Mouse (Mus musculus): ENCODE data around the gene Ciz1.

The Ciz1 gene

DNA sequence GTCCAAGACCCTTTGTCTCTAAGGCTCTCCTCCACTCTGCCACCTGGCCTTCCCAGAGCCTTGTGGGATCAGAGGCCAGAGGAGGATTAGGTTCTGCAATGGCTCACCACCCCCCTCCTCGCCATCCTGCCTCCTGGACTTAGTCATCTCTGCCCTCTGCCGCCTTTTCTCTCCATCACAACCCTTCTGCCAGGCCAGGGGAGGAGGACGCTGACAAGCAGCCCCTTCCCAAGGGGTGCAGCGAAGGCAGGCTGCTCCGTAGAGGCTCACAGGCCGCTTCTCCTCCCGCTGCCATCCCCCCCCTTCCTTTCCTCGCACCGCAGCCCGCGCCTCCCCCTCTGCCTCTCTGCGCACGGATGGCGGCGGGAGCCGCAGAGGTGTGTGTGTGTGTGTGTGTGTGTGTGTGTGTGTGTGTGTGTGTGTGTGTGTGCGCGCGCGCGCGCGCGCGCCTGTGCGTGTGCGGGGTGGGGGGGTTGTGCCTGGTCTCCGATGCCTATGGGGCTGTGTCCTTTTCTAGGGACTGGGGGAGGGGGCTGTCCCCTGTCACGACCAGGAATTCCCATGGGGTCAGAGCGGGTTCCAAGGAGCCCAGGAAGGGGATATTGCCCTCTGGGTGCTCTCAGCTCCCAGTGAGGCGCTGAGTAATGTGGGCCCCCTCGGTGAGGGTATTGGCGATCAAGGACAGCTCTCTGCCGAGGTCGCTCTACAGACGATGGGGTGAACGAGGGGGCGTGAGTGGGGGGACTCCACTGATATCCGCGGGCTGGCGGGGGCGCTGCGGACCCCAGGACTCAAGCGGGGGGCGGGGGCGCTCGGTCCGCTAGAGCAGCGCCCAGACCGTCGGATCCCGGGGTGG is at the start of gene Ciz1:
Gene Ciz1 (plus strand): TSS at position 177 of the 856 bp plus-strand sequence.
- DNase-seq (ENCODE audit: low read depth, low spot score): peak; percentile 24

DNA sequence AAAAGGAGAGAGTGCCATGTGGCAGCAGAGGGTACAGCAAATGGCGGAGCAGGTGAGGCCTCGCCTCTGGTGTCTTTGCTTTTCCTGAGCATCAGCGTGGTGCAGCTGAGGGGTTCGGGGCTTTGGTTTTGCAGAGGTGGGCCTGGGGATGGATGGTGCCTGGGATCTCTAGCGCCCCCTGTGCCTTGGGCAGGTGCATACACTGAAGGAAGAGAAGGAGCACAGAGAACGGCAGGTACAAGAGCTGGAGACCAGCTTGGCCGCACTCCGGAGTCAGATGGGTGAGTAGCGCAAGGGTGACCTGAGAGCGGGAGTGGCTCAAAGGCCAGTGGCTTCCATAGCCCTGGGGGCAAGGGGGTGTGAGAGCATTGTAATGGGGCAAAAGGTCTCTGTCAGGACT is 49.2 kb upstream of the Ciz1 start:
- no peak for DNase-seq (ENCODE audit: low read depth, low spot score)

DNA sequence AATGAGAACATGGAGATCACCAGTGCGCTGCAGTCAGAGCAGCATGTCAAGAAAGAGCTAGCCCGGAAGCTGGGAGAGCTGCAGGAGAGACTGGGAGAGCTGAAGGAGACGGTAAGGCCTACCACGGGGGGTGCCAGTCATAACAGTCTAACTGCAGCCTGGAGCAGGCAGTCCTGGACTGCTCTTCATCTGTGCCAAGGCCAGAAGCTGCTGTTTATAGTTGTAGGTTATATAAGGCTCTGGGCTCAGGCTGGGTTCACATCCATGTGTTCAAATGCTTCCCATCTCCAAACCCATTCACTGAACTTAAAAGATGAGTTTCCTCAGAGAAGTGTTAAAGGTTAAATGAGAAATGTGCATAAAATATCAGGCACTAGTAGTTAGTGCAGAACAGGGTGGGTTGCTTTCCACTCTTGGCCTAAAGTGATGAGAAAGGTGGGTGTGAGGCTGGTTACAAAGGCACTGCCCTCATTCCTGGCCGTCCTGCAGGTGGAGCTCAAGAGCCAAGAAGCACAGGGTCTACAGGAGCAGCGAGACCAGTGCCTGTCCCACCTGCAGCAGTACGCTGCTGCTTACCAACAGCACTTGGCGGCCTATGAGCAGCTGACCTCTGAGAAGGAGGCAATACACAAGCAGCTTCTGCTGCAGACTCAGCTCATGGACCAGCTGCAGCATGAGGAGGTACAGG is 47.8 kb upstream of the Ciz1 start:
- DNase-seq (ENCODE audit: low read depth, low spot score): peak; percentile 71

DNA sequence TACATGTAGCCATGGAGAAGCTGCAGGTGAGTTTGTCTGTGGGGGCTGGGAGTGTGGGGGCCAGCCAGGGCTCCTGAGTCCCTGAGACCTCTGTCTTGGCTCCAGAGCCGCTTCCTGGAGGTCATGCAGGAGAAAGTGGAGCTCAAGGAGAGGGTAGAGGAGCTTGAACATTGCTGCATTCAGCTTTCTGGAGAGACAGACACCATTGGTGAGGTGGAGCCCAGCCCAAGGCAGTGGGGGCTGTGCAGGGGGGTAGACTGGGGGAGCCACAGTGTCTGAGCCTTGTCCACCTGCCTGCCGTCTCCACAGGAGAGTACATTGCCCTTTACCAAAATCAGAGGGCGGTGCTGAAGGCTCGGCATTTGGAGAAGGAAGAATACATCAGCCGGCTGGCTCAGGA is 46.5 kb upstream of the Ciz1 start:
- no peak for DNase-seq (ENCODE audit: low read depth, low spot score)

DNA sequence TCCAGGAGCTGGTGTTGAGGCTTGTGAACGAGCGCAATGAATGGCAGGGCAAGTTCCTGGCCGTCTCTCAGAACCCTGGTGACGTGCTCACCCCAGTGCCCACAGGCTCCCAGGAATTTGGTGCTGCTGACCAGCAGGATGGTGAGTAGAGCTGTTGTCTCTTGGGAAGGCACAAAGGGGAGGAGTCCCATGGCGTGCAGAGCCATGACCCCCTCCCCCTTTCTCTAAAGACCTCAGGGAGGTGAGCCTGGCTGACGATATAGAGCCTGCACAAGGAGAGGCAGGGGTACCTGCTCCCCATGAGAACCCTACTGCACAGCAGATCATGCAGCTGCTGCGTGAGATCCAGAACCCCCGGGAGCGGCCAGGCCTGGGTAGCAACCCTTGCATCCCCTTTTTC is 46.0 kb upstream of the Ciz1 start:
- DNase-seq (ENCODE audit: low read depth, low spot score): no peak

DNA sequence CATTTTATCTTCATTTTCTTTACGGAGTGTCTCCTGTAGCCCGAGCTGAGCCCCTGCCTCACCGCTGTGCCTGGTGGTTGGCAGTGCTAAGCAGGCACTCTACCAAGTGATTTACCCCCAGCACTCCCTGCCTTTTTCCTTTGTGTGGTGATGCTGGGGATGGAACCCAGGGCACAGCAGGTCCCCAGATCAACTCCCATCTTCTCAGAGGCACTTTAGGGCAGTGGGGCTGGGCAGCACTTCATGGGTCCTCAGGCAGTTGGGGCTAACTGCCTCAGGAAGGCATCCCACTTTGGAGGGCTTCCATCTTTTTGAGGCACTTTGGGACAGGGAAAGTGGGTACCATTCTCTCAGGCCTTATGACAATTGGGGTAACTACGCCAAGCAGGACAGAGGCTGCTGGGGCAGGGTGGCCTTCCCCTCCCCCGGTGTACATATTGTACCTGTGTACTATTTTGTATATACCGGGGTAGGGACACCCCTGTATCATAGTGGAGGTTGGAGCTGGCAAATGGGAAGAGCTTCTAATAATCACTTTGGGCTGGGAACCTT is 44.8 kb upstream of the Ciz1 start:
- no peak for DNase-seq (ENCODE audit: low read depth, low spot score)

DNA sequence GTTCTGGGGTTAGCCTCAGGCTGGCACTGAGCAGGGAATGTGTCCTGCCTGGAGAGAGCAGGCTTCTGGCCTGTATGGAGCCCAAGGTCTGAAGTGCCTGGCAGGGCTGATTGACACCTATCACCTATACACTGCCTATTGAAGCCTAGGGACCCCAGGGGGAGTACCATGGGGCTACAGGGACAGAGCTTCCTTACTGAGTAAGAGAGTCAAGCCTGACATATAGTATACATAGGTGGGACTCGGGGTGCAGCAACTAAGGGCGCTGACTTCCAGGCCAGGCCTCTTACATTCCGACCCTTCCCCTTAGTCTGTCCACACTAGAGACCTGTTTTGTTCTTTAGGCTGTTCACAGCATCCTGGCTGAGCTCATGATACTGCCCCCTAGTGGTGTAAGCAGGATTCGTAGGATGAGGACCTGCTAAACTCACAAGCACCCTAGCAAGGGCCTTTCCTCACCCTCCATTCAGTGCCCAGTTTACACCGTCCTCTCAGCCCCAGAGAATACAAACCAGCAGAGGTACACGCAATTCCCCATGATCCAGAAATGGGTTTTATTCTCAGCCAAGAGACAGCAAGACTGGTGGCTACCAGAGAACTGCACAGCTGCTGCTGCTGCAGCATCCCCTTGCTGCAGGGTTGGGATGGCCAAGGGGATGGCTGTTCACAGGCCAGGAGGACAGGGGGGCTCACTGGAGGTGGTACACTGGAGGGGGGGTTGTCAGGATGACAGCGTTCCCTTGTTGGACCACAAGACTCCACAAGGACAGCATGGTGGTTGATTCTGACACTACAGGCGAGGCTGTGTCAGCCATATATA is 44.0 kb upstream of the Ciz1 start:
- peak; percentile 72 for DNase-seq (ENCODE audit: low read depth, low spot score)

DNA sequence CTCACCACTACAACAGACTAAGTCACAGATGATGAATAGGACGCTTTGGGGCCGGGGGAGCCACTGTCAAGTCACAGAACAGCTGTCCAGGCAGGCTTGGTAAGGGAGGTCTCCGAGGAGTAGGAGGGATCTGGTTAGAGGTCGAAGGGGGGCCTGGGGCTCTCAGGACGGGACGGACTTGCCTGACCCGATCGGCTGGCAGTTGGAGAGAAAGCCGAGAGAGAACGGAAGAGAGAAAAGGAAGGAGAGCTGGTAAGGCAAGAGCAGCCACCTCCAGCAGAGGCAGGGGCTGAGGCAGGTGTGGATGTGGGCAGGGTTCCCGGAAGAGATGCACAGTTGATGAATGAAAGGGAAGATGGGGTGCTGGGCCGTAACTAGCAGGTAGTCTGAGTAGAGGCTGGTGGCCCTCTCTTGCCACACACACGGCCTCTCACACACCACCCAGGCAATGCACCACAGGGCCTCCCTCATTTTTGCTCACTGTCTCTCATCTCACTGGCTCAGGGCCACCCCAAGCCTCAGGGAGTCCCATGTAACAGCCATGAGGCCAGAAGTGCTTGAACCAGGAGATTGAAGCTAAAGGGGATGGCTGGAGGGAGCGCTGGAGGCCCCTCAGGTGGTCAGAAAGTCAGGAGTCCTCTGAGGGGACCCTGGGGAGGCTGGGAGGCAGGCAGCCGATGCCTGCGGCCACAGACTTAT is 43.1 kb upstream of the Ciz1 start:
- no peak for DNase-seq (ENCODE audit: low read depth, low spot score)

DNA sequence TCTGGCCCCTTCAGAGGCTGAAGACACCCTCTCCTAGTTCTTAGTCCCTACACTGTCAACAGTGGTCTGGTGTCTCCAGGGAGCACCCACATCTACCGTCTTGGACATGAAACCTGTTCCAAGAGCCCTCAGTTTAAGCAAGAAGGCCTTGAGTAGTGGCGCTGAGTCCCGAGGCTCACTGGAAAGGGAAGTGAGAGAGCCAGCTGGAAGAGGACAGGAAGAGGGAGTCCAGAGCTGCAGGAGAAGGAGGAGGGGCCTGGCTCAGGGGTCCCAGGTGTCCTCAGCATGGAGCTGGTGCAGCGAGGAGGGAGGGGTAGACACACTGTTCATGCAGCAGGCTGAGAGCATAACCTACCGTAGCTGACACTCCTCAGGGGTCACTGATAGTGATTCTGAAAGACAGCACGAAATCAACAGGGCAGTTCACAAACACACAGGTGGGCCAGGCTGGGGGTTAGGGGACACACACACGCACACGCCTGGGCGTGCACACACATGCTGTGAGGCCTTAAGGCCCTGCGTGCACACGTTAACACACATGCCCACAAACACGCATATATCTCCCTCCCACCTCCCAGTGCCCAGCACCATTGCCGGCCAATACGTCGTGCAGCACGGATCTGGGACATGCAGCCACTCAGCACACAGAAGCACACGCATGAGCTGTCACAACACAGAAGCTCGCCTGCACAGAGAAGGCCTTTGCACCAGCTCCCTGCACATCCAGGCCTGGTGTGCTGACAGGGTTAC is 41.9 kb upstream of the Ciz1 start:
- DNase-seq (ENCODE audit: low read depth, low spot score): no peak

DNA sequence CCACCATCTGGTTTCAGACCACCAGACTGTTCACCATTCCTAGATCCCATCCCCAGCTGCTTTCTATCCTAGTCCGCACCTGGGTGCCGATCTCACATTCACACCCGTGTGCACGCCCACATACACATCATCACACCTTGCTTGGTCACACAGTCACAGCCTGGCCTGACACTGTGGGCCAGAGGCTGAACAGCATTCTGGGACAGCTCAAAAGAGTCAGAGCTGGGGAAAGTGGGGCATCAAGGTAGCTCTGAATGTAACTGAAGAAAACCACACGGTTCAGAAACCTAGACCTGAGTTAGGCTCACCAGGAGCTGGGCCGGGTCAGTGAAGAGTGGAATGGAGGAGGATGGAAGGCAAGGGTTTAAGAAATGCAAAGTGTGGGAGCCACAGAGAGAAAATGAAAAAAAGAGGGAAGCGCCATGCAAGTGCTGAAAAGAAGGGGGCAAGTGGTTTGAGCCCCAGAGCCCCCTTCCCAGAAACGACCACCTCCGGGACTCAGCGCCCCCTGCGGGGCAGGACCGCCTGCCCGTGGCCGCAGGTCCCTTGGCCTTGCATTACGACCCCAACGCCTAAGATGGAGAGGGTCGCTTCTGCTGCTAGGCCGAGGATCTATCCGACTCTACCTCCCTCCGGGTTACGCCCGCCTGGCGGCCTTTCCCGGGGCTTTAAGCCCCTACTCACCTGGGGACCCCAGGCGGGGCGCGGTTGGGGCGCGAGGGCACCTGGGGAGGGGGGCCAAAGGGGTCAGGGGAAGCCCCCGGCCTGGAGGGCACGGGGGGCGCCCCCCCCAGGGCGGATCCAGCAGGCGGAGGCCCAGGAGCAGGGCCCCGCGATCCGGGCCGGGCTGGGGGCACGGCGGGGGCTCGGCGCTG is 40.4 kb upstream of the Ciz1 start:
- no peak for DNase-seq (ENCODE audit: low read depth, low spot score)

DNA sequence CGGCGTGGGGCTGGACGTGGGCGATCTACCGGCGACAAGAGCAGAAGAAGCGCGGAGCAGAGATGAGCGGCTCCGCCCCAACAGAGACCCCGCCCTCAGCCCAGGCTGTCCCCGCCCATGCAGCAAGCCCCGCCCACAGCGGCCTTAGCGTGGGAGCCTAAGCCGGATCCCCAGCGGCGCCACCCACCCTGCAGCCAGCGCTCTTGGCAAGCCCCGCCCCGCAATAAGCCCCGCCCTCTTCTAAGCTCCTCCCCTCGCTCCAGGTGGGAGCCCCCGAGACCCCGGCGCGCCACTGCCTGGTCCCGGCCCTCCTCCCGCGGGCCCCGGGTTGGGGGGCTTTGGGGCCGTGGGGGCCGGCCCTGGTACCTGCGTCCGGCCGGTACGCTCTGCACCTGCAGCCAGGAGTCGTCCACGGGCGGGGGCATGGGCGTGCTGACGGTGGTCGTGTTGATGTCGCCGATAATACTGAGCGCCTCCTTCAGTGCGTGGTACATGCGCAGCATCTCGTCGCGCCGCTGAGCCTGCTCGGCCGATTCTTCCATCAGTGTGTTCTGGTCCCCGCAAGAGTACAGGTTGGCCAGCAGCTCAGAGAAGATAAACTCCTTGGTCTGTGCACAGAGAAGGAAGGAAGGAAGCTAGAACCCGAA is 39.7 kb upstream of the Ciz1 start:
- peak; percentile 90 for DNase-seq (ENCODE audit: low read depth, low spot score)

DNA sequence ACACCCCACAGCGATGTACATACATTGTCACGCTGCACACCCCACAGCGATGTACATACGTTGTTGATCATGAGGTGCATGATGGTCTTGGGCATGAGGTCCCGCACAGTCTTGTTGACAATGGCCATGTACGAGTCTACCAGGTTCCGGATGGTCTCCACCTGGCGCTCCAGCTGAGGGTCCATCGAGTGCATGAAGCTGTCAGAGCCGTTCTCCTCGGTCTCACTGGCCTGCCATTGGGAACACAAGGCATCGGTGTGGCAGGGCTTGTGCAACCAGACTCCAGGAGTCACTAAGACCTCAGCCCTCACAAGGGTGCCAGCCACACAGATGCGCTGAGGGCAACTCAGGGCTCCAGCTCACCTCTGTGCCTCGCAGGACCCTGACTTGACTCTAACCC is 37.3 kb upstream of the Ciz1 start:
- no peak for DNase-seq (ENCODE audit: low read depth, low spot score)

DNA sequence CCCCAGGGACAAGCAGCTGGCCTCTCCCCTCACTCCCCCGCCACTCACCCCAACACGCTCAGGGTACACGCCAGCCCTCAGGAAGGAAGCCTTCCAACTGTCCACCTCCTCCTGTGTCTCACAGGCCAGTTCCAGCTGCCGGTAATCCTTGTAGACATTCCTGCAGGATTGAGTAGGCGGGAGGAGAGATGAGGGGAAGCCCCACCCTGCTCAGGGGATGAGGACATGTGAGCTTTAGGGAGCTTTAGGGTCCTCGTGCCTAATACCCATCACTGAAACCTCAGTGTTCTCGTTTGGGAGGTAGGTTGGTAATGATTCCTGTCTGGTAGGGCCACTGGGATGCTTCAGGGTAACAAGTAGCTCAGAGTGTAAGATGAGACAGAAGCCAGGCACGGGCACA is 36.4 kb upstream of the Ciz1 start:
- DNase-seq (ENCODE audit: low read depth, low spot score): no peak

DNA sequence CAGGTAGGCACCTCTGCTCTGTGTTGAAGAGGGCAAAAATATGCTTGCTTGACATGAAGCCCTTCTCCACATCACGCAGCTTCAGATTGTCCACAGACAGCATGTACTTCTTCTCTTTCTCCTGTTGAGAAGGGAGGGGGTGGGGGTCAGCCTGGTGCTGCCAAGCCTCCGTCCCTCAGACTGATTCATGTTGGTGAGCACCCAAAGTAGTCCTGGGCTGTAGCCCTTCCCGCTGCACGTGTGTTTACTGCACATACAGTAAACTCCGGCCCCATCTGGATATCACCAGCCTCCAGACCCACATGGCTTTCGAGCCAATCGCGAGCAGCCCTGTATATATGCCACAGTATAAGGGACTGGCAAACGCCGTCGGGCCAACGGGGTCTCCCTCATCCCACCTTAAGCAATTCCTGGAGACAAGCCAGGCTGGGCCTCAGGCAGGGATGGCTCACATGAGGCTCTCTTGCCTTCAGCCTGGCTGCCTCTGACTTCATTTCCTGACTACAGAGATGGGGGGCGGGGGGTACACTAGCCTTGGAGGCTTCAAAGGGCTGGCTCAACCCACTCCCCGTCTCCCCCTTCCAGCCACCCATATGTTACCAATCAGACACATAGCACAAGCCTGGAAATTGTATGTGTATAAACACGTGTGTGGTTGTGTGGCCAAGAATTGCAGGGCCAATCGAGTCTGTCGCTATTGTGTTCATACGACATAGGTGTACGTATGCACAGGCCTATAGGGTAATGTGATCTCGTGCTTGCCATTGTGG is 35.1 kb upstream of the Ciz1 start:
- no peak for DNase-seq (ENCODE audit: low read depth, low spot score)

DNA sequence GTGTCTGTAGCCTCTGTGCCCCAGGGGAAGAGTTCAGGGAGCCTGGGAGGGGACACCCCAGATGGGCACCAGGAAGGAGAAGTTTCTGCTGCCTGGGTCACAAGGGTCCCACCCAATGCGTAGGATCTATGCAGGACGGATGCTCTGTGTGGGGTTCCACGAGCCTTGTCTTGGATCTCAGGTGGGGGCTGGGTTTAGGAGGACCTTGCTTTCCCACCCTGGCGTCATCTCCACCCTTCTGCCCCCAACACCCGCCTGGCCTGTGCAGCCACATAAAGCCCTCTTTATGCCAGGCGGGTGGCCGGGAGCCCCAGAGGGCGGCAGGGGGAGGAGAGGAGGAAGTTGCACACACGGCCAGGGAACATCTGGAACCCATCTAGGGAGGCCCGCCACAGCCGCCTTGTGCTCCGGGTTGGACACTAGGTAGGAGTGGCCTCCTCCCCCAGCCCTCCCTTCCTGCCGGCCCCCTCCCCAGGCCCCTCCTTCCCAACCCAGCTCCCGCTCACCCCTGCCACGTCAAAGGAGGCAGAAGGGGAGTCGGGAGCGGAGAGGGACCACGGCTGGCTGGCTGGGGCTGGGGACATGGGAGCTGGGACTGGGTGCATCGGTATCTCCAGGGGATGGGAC is 34.2 kb upstream of the Ciz1 start:
- DNase-seq (ENCODE audit: low read depth, low spot score): peak; percentile 56

DNA sequence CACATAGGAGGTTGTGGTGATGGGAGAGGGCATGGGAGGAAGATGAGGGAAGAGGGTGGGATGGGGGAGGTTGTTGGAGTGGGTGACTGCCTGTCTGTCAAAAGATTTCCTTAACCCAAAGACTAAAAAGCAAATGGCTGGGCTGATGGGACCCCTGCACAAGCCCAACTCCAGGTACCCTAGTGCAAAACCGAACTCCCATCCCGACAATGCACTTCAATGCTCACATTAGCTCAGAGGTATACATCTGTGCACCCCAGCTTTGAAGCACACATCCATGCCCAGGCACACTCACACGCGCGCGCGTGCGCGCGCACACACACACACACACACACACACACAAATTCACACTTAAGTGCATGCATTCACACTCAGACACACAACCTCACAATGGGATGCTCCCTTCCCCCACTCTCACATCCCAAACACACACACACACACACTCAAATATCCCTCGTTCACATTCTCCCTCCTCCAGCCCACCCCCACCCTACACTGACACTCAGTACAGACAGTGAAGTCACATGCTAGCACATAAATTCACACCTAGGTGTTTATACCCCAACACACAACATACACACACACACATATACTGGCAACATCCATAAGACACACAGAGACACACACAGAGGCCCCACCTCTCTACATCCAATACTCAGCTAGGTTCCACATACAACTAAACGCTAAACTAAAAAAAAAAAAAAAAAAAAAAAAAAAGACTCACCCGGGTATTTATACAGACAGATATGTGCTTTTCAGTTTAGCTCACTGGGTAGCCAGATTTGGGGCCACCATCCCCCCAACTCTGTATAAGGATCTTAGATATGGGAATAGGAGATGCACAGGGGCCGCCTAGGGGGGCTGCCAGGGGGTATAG is 33.2 kb upstream of the Ciz1 start:
- DNase-seq (ENCODE audit: low read depth, low spot score): no peak

Measured in R1 (cell line).